Mouse (Mus musculus) natural killer cell, adult 2 months (primary cell): ENCODE results near the gene Ptpn14.

ENCODE experiments used
- DNase-seq, 2 experiments: peaks; one replicate each; pipeline ENCODE4 v3.0.0; 2022; ENCODE audit warnings: low spot score in 2 of 2

Gene Ptpn14

DNA sequence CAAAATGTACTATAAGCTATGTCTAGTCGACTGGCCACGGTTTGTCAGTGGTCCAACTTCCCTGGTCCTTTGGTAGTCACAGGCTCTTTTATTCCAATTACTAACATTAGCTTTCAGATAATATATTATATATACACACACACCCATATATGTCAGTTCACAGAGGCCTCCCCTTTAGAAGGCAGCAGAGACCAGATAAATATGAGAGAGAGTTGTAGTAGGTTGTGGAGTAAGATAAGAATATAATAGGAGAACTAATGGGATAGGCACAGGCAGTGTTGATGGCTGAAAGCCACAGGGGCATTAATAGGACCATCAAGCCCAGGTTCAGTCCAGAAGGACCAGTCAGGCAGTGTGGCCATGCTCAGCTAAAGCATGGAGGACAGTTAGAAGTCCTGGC lies 80.4 kb downstream of the Ptpn14 start:
- no peak for DNase-seq

DNA sequence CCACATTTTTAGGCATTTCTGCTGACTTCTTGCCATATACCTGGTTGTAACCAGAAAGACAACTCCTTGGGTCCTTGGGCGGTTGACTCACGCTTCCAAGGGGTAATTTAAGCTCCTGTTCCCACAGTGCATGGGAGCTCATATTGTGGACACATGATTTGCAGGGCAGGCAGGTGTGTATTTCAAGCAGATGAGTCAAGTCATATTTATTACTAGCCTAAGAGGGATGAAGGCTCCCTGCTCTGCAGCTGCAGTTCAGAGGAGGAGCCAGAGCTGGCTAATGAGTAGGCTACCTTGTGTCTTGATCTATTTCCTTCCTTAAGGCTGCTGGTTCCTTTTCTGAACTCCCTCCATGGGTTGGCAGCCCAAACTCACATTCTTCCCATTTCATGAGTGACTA lies 83.7 kb downstream of the Ptpn14 start:
- no peak for DNase-seq

DNA sequence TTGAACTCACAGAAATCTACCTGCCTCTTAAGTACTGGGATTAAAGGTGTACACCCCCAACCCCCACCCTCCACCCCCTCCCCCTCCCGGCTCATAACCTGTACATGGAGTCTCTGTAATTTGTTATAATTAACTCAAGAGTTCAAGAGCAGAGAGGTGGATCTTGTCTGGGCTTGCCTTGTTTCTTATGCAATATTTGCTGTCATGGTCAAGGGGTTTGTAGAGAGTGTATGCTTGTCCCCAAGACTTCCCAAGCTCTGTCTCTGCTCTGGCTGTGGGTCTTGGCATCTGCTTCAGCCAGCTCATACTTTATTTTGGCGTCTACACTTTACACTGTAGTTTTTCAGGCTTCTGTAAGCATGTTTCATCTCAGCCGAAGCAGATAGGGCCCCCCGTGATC lies 86.3 kb downstream of the Ptpn14 start:
- no peak for DNase-seq

DNA sequence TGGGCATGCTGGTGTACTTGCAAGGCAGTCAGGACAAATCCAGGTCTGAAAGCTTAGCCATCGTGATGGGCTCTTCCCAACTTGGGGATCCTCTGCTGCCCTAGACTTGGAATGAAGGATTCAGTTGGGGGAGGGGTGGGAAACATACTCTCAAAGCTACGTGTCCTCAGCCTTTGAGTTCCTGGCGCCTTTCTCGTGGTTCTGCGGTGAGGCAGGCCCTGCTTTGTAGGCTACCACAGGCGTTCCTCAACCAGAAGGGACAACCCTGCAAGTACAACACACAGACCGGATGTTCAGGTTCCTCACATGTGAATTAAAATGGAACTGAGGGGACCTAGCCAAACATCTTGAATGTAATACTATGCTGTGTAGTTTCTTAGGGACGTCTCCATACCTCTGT lies 89.0 kb downstream of the Ptpn14 start:
- no peak for DNase-seq

DNA sequence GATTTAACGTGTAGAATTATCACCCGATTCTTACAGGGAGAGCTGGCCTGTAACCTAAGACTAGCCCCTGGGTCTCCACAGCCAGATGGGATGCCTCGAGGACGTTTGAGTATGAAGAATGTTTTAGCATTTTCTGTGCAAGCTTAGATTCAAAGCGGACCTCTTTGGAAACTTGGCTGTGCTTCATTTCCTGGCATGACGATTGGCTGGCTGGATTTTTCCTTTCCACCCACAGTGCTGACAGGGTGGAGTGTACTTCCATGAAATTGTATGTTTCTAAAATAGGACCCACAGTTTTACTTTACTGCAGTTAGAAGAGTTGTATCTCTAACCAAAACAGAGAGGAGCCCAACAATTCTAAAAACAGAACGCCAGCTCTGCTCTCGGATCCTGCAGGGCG lies 89.7 kb downstream of the Ptpn14 start:
- DNase-seq, result no peak

DNA sequence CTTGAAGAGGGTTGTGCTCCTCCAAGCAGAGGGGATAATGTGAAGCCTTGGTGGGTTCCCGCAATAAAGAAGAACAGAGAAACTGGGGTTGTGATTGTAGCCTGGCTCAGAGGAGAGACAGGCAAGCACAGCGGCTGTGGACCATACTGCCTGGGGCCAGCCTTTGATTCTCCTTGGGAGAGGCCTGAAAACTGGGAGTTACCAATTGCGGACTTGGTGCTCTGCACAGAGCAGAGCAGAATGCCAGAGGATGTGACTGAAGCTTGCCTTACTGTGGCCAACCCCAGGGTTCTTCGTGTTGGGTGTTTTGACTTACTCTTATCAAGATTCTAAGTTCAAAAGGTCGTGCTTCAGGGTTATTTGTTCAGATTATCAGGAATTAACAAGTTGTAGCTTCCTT lies 92.0 kb downstream of the Ptpn14 start:
- no peak for DNase-seq

DNA sequence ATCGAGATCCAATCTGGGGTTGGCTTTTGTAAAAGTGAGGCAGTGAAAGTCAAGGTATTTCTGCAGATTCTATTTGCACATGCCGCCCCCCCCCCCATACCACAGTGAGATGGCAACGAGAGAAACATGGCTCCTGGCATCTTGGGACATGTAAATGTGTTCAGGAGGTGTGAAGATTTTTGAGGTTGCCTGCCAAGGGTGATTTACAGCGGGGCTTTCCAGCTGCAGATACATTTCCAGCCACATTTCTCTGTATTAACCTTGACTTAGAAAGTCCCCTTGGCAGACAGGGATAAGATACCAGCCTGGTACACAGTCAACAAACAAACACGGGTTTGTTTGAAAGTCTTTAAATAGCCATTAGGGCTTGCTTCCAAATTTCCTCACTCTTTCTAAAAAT lies 96.4 kb downstream of the Ptpn14 start:
- DNase-seq, result no peak

DNA sequence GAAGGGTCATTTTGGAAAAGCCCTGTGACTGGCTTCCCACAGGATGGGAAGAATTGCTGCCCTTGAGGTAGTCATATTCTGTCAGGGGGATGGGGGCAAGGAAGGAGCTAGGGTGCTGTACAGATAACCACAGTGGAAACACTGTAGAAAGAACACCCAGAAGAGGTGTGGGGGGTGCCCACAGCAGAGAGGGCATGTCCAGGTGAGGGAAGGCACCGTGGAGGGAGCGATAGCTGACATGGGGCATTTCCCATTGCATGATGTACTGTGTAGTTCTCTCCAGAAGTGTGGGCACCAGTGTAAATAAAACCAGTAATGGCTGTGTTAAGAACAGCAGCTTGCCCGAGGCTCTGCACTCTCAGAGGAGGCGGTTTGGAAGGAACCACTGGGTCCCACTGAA lies 102.3 kb downstream of the Ptpn14 start:
- no peak for DNase-seq

DNA sequence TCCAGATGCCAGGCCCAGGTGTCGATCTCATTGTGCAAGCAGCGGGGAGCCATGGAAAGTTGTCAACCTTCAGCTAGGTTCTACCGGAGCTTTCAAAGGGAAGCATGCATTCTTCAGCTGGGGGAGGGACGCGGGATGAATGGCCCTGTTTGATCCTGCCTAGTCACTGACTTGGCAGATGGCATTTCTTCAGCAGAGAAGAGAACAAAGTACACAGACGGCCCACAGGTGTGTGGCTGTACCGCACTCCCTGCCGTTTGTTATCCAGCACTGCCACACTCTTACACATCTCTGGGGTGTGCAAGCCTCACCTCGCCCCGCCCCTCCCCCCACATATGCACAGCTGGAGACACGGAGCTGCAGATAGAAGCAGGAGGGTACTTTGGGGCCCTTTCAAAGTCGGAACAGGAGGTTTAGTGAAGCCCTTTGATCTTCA lies 102.7 kb downstream of the Ptpn14 start:
- DNase-seq, result no peak

DNA sequence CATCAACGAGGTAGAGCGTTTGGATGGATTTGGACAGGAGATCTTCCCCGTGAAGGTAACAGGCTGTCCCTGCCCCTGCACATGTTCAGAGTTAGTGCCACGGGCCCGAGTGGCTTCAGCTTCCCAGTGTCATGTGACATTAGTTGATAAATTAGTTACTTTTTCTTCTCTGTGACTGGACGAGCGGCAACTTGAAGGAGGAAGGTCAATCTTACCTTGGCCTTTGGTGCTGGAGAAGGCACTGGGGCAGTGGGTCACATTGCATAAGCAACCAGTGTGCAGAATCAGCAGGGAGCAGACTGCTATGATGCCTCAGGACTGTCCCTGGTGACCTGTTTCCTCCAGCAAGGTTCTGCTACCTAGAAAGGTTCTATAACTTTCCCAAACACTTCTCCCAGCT lies 105.3 kb downstream of the Ptpn14 start:
- DNase-seq, result no peak

DNA sequence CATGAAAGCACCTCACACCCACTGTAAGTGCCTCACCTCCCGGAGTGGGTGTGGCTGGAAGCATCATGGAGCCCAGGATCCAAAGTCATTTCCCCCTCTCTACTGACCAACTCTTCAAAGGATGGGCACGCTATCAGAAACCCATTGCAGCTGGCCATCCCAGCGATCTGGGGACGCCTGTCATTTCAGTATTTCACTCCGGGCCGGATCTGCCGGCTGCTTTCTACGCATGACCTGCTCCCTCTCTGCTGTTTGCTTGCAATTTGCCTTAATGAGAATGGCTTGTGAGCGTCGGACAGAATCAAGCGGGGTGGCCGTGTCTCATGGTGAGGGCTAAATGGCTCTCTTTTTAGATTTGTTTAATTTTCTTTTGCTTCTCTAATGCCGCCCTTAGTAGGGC lies 106.1 kb downstream of the Ptpn14 start:
- DNase-seq, result no peak

DNA sequence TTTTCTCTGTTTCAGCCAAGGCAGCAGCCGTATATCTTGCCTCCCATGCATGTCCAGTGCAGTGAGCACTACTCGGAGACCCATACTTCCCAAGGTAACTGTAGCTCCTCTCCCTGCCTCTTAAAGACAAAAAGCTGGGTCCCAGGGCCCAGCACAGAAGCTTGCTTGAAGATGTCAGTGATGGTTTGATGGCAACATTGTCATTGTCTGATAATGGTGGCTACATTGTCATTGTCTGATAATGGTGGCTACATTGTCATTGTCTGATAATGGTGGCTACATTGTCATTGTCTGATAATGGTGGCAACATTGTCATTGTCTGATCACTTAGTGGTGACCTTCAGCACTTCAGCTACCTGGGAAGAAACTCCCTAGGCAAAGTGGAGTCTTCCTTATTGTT lies 118.3 kb downstream of the Ptpn14 start:
- DNase-seq, result no peak

DNA sequence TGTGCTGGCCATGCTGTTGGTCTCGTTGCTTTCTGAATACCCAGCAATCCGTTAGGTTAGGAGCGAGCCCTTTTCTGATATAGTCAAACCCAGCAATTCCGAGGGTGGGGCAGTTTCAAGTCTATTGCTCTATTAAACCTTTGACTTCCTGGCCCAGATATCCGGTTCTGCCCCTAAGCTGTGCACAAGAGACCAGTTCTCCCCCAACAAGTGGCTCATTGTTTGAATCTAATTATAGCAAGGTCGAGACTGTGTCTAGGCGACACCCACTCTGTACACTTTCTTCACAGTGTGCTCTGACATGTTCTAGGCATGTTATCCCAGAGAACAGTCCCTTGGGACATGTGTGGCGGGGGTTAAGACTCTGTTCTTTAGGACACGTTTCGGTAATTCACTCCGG lies 121.5 kb downstream of the Ptpn14 start:
- no peak for DNase-seq

DNA sequence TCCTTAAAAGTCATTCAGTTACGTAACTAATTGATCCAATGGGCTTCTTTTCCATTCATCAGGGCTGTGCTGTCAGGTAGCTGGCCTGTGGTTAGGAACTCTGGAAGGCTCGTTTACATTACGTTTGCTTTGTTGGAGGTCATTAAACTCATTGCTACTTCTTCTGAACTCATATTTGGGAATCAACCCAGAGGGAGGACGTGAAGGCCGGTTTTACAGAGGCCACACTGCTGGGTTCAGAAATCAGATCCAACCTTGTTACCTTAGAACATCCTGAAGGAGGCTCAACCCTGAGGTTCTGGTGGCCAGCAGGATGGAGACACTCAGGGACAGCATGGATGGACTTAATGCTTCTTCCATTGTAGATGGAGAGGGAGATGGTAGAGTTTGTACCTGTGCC lies 124.0 kb downstream of the Ptpn14 start:
- no peak for DNase-seq

DNA sequence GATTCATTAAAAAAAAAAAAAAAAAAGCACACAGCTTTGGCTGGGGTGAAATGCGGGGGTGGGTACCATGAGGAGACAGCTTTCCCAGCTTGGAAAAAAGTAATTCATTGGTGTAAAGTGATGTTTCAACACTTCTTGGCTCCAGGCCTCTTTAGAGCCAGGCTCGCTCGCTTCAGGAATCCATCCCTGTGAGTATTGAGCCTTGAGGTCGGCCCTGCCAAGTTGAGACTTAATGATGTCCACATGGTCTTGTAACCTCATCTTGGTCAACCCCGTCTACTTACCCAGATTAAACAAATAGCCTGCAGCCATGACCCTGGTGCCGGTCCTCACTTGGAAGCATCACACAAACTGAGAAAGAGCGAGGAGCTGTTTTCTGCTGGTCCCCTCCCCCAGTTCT lies 124.4 kb downstream of the Ptpn14 start:
- no peak for DNase-seq

DNA sequence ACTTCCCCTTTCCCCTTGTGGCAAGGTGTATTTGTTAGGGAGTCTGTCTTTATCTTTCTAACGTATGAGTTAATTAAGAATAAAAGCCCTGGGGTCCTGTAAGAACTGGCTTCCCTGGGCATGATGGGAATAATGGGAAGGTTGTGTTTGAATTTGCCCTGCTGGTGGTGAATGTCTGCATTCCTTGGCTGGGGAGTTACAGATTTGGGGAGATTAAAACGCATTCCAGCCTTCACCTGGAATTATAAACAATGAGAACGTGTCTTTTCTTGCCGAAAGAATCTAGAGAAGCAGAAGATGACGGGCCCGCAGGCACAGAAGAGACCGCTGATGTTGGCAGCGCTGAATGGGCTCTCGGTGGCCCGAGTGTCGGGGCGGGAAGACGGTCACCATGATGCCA lies 126.6 kb downstream of the Ptpn14 start:
- no peak for DNase-seq

DNA sequence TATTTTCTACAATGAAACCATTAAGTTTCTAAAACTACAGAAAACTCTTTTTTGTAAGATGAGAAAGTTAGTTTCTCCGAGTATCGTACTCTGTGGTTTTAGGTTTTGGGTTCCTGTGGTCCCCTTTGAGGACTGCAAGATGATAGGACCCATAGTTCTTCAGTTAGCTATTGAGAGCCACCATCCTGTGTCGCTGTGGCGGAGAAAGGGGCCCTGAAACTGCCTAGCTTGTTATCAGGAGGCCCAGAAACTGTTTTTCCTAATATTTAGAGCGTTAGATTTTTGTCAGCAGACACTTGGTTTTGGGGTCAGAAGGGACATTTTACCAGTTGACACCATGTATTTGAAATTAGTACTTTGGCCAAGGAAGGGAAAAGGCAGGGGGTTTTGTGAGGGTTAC lies 127.7 kb downstream of the Ptpn14 start:
- no peak for DNase-seq

DNA sequence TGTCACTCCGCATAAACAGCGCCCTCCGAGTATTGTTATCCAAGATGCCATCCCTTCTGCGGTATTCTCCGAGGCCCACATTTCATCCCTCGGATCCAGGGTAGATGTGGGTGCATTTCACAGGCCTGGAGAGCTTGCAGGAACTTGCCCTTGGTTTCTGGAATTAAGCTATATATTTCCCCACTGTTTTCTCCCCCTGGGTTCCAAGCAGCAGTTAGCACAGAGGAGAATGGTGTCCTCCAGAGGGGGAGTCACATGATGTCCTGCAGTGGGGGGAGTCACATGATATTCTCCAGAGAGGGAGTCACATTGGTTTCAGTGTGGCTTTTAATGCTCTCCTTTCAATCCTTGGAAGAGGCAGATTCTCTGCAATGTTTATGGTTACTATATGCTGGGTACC lies 130.3 kb downstream of the Ptpn14 start:
- DNase-seq, result no peak

DNA sequence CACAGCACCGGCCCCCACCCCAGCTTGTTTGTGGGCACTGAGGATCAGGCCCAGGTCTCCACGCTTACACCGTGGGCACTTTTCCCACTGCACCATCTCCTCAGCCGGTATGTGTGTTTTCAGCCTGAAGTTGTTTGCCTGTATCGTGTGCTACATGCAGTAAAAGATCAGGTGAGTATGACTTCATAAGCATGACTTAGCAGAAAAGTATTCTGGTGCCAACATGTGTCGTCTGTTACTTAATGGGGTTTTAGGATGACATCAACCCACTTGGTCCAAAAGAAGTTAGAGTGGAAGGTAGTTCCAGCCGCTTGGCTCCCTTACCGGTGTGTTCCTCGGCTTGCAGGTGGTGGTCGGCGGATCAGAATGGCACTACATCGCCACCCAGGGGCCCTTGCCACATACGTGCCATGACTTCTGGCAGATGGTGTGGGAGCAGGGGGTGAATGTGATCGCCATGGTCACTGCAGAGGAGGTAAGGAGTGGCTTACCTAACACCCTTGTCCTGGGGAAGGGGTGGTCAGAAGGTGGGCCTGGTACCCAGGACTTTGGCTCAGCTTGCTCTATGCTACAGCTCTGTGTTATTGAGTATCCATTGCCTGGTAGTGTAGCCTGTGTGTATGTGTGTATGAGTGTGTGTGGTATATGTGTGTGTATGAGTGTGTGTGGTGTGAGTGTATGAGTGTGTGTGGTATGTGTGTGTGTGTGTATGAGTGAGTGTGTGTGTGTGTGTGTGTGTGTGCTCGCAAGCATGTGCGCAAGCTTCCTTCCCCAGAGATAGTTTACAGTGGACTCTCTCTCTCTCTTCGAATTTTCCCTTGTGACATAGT lies 132.3 kb downstream of the Ptpn14 start:
- no peak for DNase-seq

DNA sequence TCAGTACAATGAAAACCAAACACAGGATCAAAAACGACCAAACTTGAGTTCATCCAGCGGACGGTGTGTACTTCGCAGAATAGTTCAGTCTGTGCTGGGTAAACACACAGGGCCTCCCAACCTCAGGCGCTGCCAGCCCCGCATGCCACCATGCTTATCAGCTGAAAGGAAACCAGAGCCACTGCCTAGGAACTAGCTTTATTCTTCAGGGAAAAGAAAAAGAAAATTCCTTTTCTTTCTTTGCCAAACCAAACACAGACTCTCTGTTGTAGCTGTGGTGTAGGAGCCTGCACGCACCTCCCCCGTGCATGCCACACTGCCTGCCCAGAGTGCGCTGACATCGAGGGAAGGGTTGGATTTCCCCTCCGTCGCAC lies 132.9 kb downstream of the Ptpn14 start:
- DNase-seq, result no peak

DNA sequence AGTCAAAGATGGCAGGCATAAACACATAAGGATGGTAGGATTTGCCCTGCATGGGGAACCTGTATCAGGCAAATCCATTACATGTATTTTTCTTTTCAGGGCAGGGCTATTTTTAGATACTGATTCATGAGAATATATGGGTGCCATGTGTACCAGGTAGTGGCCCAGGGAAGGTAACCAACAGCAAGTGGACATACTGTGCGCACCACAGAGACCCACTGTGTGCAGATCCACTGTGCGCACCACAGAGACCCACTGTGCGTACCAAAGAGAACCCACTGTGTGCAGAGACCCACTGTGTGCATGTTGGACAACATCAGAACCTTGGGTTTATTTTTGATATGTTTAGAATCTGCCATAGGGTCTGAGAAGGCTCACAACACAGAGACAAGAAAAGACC lies 135.7 kb downstream of the Ptpn14 start:
- no peak for DNase-seq

DNA sequence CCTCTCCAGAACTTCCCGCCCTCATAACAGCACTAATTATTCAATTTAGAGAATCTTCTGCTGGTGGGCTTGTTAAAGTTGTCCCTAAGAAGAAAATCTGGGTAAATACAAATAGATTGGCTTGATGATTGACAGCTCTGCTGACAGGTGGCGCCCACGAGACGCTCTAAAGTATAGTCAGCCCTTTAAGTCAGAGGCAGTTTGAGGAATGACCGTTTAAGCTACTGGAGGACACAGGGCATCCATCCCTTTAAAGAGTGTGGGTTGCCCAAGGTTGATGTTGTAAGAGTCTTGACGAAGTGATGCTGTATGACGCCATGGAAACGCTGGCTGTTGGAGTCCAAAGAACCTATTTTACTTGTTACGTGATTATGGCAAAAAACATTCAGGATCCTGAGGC lies 136.2 kb downstream of the Ptpn14 start:
- no peak for DNase-seq

DNA sequence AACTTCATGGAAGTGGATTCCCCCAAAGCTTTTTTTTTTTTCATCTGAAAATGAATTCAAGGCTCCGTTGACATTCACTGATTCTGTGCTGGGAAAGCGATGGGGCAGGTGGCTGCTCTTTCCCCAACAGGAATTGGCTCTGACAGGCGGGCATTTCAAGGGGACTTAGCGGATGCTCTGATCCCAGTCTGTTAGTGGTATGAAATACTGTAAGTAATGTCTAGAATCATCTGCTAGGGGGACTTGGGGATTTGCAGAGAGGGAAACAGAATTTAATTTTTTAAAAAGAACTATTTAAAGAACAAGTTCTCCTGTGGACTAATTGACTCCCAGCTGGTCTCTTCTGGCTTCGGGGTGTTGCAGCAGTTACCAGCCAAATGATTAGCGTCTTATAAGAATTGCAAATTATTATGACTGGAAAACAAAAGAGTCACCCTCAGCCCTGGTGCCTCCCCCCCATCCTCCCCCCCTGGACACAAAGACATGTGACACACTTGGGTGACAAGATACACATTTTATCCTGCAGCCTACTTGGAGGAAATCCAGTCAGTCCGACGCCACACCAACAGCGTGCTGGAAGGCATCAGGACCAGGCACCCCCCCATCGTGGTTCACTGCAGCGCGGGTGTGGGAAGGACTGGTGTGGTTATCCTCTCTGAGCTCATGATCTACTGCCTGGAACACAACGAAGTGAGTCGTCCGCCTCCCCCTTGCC lies 136.9 kb downstream of the Ptpn14 start:
- DNase-seq, result no peak

DNA sequence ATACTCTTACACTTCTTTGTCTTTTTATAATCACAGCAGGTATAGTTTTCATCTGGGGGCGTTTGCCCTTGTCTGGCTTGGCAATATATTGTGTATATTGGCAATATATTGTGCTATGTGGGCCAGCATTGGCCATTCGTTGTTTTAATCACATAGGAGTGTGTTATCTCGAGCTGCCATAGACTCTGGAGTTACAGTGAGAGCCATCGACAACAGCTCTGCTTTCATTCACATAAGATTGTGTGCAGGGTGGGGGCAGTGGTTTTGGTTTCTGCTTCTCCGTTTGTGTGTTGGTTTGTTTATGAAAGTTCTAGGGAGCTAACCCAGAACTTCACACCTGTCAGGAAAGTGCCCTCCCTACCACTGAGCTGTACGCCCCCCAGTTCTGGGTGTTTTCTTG lies 138.6 kb downstream of the Ptpn14 start:
- no peak for DNase-seq
